Mouse (Mus musculus): Measurements from ENCODE around the gene Arhgap9.

The Arhgap9 gene

GRCm38 (mm10) chr10:127321621-127322020 lies at the start of gene Arhgap9:
Gene Arhgap9, plus strand, starts transcription at chr10:127321964.
- no peak for DNase-seq (ENCODE audit: low spot score in 2 of 2)

GRCm38 (mm10) chr10:127272371-127272770 lies 49.4 kb upstream of the Arhgap9 start:
- DNase-seq (ENCODE audit: low spot score in 2 of 2): no peak

GRCm38 (mm10) chr10:127274261-127275022 lies 47.3 kb upstream of the Arhgap9 start:
- DNase-seq (ENCODE audit: low spot score in 2 of 2): no peak

- no peak for DNase-seq (ENCODE audit: low spot score in 2 of 2)
These were observed 42.0 kb upstream of the Arhgap9 start for GRCm38 (mm10) chr10:127279730-127280129.

- no peak for DNase-seq (ENCODE audit: low spot score in 2 of 2)
These were observed 40.4 kb upstream of the Arhgap9 start for GRCm38 (mm10) chr10:127281316-127281715.

GRCm38 (mm10) chr10:127282620-127283215 lies 39.0 kb upstream of the Arhgap9 start:
- no peak for DNase-seq (ENCODE audit: low spot score in 2 of 2)

- no peak for DNase-seq (ENCODE audit: low spot score in 2 of 2)
These were observed 37.6 kb upstream of the Arhgap9 start for GRCm38 (mm10) chr10:127284105-127284622.

GRCm38 (mm10) chr10:127284724-127285500 lies 36.9 kb upstream of the Arhgap9 start:
- no peak for DNase-seq (ENCODE audit: low spot score in 2 of 2)

GRCm38 (mm10) chr10:127285644-127286043 lies 36.1 kb upstream of the Arhgap9 start:
- DNase-seq (ENCODE audit: low spot score in 2 of 2): no peak

GRCm38 (mm10) chr10:127286194-127286593 lies 35.6 kb upstream of the Arhgap9 start:
- DNase-seq (ENCODE audit: low spot score in 2 of 2): no peak

- DNase-seq (ENCODE audit: low spot score in 2 of 2): no peak
These were observed 35.0 kb upstream of the Arhgap9 start for GRCm38 (mm10) chr10:127286730-127287129.

GRCm38 (mm10) chr10:127287271-127287935 lies 34.4 kb upstream of the Arhgap9 start:
- DNase-seq (ENCODE audit: low spot score in 2 of 2): no peak

- no peak for DNase-seq (ENCODE audit: low spot score in 2 of 2)
These were observed 33.8 kb upstream of the Arhgap9 start for GRCm38 (mm10) chr10:127287936-127288293.

- peak in 1 of 2 experiments; percentile 38 for DNase-seq (ENCODE audit: low spot score in 2 of 2)
These were observed 33.4 kb upstream of the Arhgap9 start for GRCm38 (mm10) chr10:127288328-127288799.

GRCm38 (mm10) chr10:127288800-127289572 lies 32.8 kb upstream of the Arhgap9 start, which contains the start of gene Mbd6:
Gene Mbd6, minus strand, starts transcription at chr10:127289018.
- peak; percentile 84 to 87 for DNase-seq (ENCODE audit: low spot score in 2 of 2)

- DNase-seq (ENCODE audit: low spot score in 2 of 2): peak in 1 of 2 experiments; percentile 39
These were observed 32.1 kb upstream of the Arhgap9 start for GRCm38 (mm10) chr10:127289573-127290191.

- peak; percentile 99 to 100 for DNase-seq (ENCODE audit: low spot score in 2 of 2)
These were observed 31.3 kb upstream of the Arhgap9 start for GRCm38 (mm10) chr10:127290307-127290929.

- no peak for DNase-seq (ENCODE audit: low spot score in 2 of 2)
These were observed 30.6 kb upstream of the Arhgap9 start for GRCm38 (mm10) chr10:127290930-127291880.

All from frontal cortex, postnatal 36 days (tissue).